Mouse (Mus musculus) ES-E14 (cell line): ENCODE results near the gene Cd180.
A peak's percentile ranks its signal among the peaks of the same experiment; 100 is the strongest.

Experiments
- HCFC1 ChIP-seq: IDR thresholded peaks from 2 replicates; pipeline ENCODE4 v1.6.1; 2012; ENCODE audit warnings: low read length, inconsistent platforms, borderline replicate concordance; ENCODE audit not compliant: insufficient read depth
- MAFK ChIP-seq: IDR thresholded peaks from 2 replicates; pipeline ENCODE4 v1.6.1; 2014; ENCODE audit warnings: mild to moderate bottlenecking, low read depth, low read length, inconsistent platforms; ENCODE audit not compliant: insufficient read depth
- ZC3H11A ChIP-seq: IDR thresholded peaks from 2 replicates; pipeline ENCODE4 v1.6.1; 2012; ENCODE audit warnings: low read depth, mild to moderate bottlenecking, inconsistent platforms, low read length, borderline replicate concordance

- TF ChIP-seq MAFK (peak; percentile 56; the same call in 1 of the 2 replicates), HCFC1 (no peak), ZC3H11A (no peak)
Observed at GRCm38 (mm10) chr13:102755124-102755523, 61.8 kb downstream of the Cd180 start.
